Mouse (Mus musculus) CH12.LX (cell line): ENCODE measurements at regions not wholly inside any gene's neighbourhood (a gene's known extent, or its start where the extent isn't known, plus 50 kb on each side); places are given as distances from the start of the nearest gene placed in this dataset.

Source experiments
- DNase-seq: peaks from one replicate; pipeline ENCODE4 v3.0.0-alpha.2; 2013; ENCODE audit errors: extremely low read depth
- H3K27ac ChIP-seq: 2 replicates; pipeline ENCODE4 v1.5.1; 2012; ENCODE audit warnings: low read depth, mild to moderate bottlenecking, control low read depth, moderate library complexity; ENCODE audit not compliant: insufficient read depth
- H3K27me3 ChIP-seq: replicated peaks from 2 replicates; pipeline ENCODE3; 2012; ENCODE audit warnings: inconsistent platforms
- H3K36me3 ChIP-seq, 2 experiments: replicated peaks in 1 of 2; 2 replicates each; pipeline versions ENCODE3 to v1.6.1; 2012; ENCODE audit warnings: inconsistent platforms in 1 of 2, low read length in 1 of 2, mild to moderate bottlenecking in 1 of 2, mixed read lengths in 1 of 2, moderate library complexity in 1 of 2; ENCODE audit not compliant: control insufficient read depth in 1 of 2, insufficient read depth in 1 of 2
- H3K4me1 ChIP-seq, 2 experiments: 2 replicates each; pipeline ENCODE4 v1.6.1; 2012; ENCODE audit warnings: inconsistent platforms in 1 of 2, moderate library complexity in 1 of 2; ENCODE audit not compliant: insufficient read depth in 2 of 2, control insufficient read depth in 1 of 2
- H3K4me2 ChIP-seq: 2 replicates; pipeline ENCODE4 v1.6.1; 2012; ENCODE audit warnings: low read depth, mild to moderate bottlenecking, control low read depth; ENCODE audit not compliant: poor library complexity, insufficient read depth, severe bottlenecking
- H3K4me3 ChIP-seq, 3 experiments: fragments of 150-350 bp in 1 of 3; sonication (generic) in 1 of 3; replicated peaks in 1 of 3; 2 replicates each; pipeline versions ENCODE3 to v1.5.1; 2011 to 2012; ENCODE audit warnings: low read depth in 2 of 3, low read length in 2 of 3, mild to moderate bottlenecking in 2 of 3, moderate library complexity in 2 of 3, control low read depth in 1 of 3, improper control_type of control experiment in 1 of 3, inconsistent platforms in 1 of 3, mixed read lengths in 1 of 3; ENCODE audit not compliant: poor library complexity in 1 of 3
- H3K79me2 ChIP-seq: replicated peaks from 2 replicates; pipeline ENCODE4 v1.6.1; 2012; ENCODE audit warnings: mild to moderate bottlenecking, moderate library complexity; ENCODE audit not compliant: control insufficient read depth, poor library complexity, insufficient read depth, severe bottlenecking; ENCODE audit errors: extremely low read depth
- H3K9ac ChIP-seq: 2 replicates; pipeline ENCODE4 v1.6.1; 2012; ENCODE audit warnings: low read depth, mild to moderate bottlenecking, control low read depth, moderate library complexity; ENCODE audit not compliant: insufficient read depth
- H3K9me3 ChIP-seq: replicated peaks from 2 replicates; pipeline ENCODE3; 2012; ENCODE audit warnings: low read length, inconsistent platforms, mixed read lengths
- MAFK ChIP-seq: IDR thresholded peaks from 2 replicates; pipeline ENCODE4 v1.6.1; 2011; ENCODE audit warnings: low read length, improper control_type of control experiment; ENCODE audit not compliant: insufficient replicate concordance
- USF1 ChIP-seq: IDR thresholded peaks from 2 replicates; pipeline ENCODE4 v1.6.1; 2014; ENCODE audit warnings: low read depth, mild to moderate bottlenecking, inconsistent platforms, low read length, improper control_type of control experiment
- dilution Hi-C: fragments of 300-500 bp; cut with MboI; formaldehyde crosslinking; loops from 2 replicates; pipeline ENCODE4 v1.14.3; 2020; ENCODE audit warnings: low sequenced_read_pairs; ENCODE audit not compliant: extremely low pct_unique_long_range_greater_than_20kb, extremely low pct_ligation_motif_present
- in situ Hi-C: fragments of 300-500 bp; cut with MboI; formaldehyde crosslinking; loops from 3 replicates; pipeline ENCODE4 v1.14.3; 2019; ENCODE audit warnings: low sequenced_read_pairs, low pct_ligation_motif_present, low pct_unique_long_range_greater_than_20kb, mixed read lengths

DNA sequence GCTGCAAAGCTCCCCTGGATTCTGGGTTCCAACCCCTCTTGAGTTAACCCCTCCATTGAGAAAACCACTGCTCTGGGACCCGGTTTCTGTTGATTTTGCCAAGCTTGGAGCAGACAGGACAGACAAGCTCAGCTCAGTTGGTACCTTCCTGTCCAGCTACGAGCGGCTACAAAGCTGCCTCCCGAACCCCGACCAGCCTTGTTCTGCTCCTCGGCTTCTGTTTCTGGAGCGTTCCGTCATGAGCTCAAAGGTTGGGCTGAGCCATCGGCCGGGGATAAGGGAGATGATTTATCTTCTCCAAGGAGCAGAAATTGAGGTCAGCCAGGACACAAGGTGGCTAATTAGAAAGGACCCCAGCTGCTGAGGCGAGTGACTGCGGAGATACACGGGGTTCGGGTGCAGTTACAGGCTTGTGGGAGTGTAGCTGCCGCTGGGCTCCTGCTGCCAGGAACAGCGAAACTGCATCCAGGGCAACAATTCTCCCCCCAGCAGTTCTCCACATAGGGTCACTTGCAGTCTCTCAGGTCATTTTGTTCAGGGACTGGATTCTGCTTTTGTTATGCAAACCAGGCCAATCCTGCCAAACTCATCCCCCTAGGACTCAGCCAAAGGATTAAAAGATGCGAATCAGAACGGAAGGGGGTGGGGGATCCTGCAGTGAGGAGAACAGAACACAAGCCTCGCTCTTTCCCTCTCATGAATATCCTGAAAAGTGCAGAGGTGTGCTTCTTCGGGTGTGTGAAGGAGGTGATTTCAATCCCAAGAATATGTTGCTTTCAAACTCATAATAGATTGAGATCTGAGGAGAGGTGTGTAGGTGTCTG, 50.0 kb upstream of the Tmem132d start:
- Histone ChIP-seq H3K27me3 (no peaks in the 10 kb centered on the region), H3K36me3 (no peaks in the 10 kb centered on the region), H3K4me3 (no peak overlapping the region), H3K9me3 (peaks cover 84% of the 10 kb centered on the region), H3K79me2 (no peaks in the 10 kb centered on the region), H3K27ac (no peak overlapping the region), H3K4me1 (no peaks in the 10 kb centered on the region), H3K9ac (no peak overlapping the region), H3K4me2 (no peak overlapping the region)
- DNase-seq = no peak
- TF ChIP-seq USF1 = no peak
- TF ChIP-seq MAFK = no peak
- dilution Hi-C loops = no loop called here
- in situ Hi-C loops = no loop called here
